Mouse (Mus musculus) lung, postnatal 25 days (tissue): ENCODE measurements around the gene Gm5741.
A peak's percentile ranks its signal among the peaks of the same experiment; 100 is the strongest.

ENCODE experiments used
- DNase-seq: peaks from one replicate; pipeline ENCODE4 v3.0.0; 2022; ENCODE audit warnings: low spot score

Gm5741 gene

GRCm38 (mm10) chr8:85073041-85073612 is 5.3 kb upstream of the Gm5741 start:
- DNase-seq, result no peak

GRCm38 (mm10) chr8:85072364-85072929 is 4.7 kb upstream of the Gm5741 start:
- no peak for DNase-seq

GRCm38 (mm10) chr8:85071514-85072281 is 3.9 kb upstream of the Gm5741 start, which contains the start of gene Dhps:
TSS of gene Dhps (plus strand) at chr8:85071757.
- DNase-seq, result peak; percentile 94

GRCm38 (mm10) chr8:85071041-85071440 is 3.3 kb upstream of the Gm5741 start:
- no peak for DNase-seq

- DNase-seq, result no peak
These were observed 627 bp downstream of the Gm5741 start for GRCm38 (mm10) chr8:85067155-85067554.

GRCm38 (mm10) chr8:85065213-85065612 is 2.6 kb downstream of the Gm5741 start:
- DNase-seq, result no peak

GRCm38 (mm10) chr8:85062603-85063002 is 5.2 kb downstream of the Gm5741 start:
- DNase-seq, result no peak

- DNase-seq, result peak; percentile 92
These were observed 7.7 kb downstream of the Gm5741 start, which contains the start of gene Fbxw9 for GRCm38 (mm10) chr8:85059879-85060616. TSS of gene Fbxw9 (plus strand) at chr8:85060055.

GRCm38 (mm10) chr8:85057367-85057766 is 10.4 kb downstream of the Gm5741 start:
- no peak for DNase-seq

GRCm38 (mm10) chr8:85043619-85044018 is 24.2 kb downstream of the Gm5741 start:
- DNase-seq, result no peak

- DNase-seq, result peak; percentile 26
These were observed 29.9 kb downstream of the Gm5741 start for GRCm38 (mm10) chr8:85037681-85038531.

GRCm38 (mm10) chr8:85037366-85037680 is 30.5 kb downstream of the Gm5741 start:
- no peak for DNase-seq

- peak; percentile 97 for DNase-seq
These were observed 30.9 kb downstream of the Gm5741 start, which contains the start of gene Tnpo2 for GRCm38 (mm10) chr8:85036718-85037365. TSS of gene Tnpo2 (plus strand) at chr8:85036915.

- DNase-seq, result no peak
These were observed 31.4 kb downstream of the Gm5741 start for GRCm38 (mm10) chr8:85036381-85036717.

GRCm38 (mm10) chr8:85035728-85036310 is 32.0 kb downstream of the Gm5741 start:
- no peak for DNase-seq

GRCm38 (mm10) chr8:85035165-85035727 is 32.5 kb downstream of the Gm5741 start:
- no peak for DNase-seq

GRCm38 (mm10) chr8:85034764-85035163 is 33.0 kb downstream of the Gm5741 start:
- peak; percentile 80 for DNase-seq

GRCm38 (mm10) chr8:85033867-85034266 is 33.9 kb downstream of the Gm5741 start:
- DNase-seq, result peak; percentile 35

GRCm38 (mm10) chr8:85032622-85033311 is 35.0 kb downstream of the Gm5741 start:
- DNase-seq, result no peak

- DNase-seq, result no peak
These were observed 38.5 kb downstream of the Gm5741 start for GRCm38 (mm10) chr8:85029271-85029670.
